Mouse (Mus musculus) kidney, adult 8-10 months (tissue): ENCODE measurements at regions not wholly inside any gene's neighbourhood (a gene's known extent, or its start where the extent isn't known, plus 50 kb on each side); places are given as distances from the start of the nearest gene placed in this dataset.

Source experiments
- DNase-seq, 2 experiments: peaks; one replicate each; pipeline ENCODE4 v3.0.0; 2022

DNA sequence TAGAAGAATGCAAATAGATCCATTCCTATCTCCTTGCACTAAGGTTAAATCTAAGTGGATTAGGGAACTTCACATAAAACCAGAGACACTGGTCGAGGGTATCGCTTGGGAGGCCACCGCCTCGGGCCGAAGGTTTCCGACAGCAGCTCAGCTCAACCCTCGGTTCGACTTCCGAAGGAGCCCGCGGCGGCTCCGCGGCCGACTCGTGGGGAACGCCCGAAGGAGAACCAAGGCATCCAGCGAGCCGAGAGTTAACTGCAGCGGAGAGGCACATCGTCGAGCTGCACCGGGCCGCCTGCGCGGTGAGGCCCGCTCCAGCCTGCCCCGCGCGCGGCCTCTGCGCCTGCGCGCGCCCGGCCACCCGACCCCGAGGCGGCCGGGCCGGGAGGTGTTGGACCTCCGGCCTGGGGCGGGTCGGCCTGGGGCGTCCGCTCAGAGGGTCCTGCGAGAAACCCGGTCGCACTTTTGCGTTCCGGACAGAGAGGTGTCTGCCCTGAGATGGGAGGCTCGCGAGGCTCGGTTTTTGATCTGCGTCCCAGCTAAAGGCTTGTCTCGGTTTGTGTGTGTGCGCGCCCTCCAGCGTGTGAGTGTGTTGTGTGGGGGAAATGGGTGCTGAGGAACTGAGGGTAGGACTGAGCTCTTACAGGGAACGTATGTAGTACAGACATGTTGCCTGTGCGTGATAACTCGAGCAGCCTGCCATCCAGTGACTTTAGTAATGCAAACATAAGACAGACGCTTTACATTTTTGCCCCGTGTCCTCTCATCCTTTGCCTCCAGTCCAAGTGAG, 50.9 kb upstream of the Vmn2r9 start:
- DNase-seq = peak; percentile 0 to 17
